Mouse (Mus musculus): ENCODE data around the gene 0610030E20Rik.
A peak's percentile ranks its signal among the peaks of the same experiment; 100 is the strongest.

The 0610030E20Rik gene

DNA sequence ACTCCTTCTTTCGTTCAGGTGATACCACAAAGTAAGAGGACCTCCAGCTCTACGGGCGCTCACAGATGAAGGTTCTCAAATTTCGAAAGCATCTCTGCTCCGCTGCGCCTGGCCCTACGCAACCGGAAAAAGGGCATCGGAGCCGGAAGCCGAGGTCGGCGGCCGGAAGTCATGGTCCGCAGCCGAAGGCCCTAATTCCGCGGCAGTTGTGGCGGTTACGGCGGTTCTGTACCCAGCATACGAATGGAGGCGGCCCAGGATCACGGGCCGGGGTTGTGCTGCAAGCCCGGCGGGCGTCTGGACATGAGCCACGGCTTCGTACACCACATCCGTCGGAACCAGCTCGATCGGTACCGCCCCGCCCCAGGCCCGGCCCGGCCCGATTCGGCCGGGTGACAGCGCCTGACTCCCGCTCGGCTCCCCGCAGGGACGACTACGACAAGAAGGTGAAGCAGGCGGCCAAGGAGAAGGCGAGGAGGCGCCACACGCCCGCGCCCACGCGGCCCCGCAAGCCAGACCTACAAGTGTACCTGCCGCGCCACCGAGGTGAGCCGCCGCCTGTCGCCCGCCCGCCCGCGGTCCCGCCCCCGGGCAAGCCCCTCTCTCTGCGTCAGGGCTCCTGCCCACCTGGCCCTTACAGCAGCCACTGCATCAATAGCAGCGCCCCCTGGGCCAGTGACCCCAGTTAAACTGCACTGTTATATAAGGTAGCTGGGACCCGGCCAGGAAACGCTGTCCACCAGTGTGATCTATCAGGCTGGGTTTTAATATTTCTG, at the start of gene 0610030E20Rik:
TSS of gene 0610030E20Rik (plus strand) at position 152 of the 776 bp plus-strand sequence.
- peak; percentile 99 for DNase-seq

DNA sequence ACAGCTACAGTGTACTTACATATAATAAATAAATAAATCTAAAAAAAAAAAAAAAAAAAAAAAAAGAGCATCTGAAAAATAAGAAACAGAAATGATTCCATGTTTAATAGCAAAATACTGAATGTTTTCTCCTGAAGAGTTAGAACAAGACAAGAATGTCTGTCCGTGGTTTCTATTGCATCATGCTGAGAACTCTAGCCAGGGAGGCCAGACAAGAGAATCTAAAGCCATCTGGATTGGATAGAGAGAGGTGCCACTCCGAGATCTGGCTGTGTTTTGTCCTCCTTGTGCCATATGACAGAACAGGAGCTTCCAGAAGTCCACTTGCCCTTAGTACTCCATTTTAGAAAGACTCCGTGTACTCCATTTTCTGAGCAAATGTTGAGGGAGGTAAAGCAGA, 49.3 kb upstream of the 0610030E20Rik start:
- DNase-seq: no peak

DNA sequence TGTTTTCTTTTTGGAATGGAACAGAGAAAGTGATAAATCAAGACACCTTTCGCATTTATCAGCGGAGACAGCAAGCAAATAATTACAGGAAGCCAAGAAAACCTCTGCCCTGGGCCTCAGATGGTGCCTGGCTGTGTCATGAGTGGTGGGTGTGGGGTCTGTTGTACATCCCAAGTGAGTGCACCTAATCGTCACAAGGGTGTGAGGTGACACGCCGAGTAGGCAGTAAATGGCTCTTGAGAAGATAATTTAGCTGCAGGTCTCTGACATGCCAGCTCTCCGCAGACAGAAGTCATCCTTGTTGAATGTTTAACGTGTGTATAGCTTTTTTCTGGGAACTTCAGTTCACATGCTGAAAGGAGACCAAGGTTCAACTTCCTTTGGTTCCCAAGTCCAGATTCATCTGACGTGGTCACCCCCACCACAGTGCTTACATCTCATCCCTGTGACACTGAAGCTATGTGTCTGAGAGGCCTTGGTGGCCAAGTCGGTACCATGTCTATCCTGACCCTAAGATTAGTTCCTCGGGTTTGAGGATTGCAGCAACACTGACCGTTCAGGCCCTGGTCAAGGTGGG, 44.7 kb upstream of the 0610030E20Rik start:
- DNase-seq: no peak

DNA sequence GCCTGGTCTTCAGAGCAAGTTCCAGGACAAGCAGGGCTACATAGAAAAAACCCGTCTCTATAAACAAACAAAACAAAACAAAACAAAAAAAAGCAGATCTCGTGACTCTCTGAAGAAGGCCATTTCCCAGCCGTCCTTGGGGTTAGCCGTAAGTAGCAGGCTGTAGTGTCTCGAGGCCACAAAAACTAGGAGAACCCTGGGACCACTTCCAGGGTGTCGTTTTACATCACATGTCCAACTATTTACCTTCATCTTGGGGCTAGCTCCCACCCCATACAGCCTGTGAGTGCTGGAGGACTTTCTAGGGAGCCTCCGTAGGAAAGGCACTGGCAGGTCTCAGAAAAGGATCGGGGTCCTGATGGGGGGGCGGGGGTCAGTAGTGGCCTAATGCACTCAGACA, 43.6 kb upstream of the 0610030E20Rik start:
- DNase-seq: no peak

DNA sequence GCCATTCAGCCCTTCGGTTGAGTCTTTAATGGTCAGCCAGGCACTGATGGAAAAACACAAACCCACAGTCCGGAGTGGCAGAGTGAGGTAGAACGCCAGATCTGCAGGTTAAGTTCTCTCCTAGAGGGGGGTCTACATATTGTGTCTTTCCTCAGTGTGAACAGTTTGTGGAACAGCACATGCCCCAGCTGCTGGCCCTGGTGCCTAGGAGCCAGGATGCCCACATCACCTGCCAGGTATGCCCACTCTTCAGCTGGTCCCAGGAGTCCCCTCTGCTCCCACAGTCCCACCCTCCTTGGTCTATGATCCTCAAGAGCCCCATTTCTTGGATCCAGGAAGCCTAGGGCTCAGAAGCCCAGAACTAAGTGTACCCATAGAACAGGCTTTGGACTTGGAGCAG, 34.9 kb upstream of the 0610030E20Rik start:
- DNase-seq: no peak

DNA sequence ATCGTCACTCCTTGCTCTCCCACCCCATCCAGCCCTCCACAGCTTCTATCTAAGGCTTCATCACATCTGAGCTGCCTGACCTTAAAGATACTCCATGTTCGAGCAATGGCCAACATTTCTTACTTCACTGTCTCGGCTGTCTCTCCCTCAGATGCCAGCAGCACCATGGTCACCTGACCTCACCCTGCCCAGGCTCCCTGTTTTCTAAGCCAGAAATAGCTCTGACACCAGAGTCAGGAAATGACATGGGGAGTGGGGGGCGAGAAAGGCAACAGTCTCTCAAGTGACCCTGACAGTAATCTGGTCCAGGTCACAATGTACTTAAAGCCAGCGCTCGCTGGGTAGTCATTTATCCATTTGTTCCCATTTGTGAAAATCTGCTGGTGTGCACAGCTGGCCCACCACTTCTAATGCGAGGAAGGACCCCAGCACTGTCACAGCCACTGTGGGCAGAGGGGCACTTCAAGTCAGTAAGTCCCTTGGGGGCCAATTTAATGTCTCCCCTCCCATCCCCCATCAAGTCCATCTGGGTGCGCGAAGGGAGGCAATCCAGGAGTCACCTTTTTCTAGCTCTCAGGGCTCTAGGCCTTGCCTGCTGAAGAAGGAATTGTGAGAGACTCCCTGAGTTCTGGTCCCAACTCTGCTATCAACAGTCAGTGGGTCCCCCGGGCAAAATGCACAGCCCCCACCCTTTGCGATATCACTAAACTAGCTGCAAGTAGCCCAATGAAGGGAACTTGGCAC, 33.8 kb upstream of the 0610030E20Rik start:
- peak; percentile 93 for DNase-seq

DNA sequence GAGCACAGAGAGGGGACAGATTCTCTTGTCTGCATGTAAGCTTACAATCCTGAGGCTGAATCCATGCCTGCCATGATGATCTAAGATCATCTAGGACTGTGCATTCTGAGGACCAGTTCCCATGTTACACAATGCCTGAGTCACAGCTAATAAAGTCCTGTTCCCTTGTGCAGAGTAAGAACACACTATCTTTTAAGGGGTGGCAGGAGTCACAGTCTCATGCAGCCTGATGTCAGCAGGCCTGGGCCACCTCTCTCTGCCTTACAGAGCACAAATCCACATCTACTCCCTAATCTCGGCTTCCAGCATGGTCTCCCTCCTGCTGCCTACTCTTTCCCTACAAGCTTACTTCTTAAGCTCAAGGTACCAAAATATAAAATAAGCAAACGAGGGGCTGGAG, 31.7 kb upstream of the 0610030E20Rik start:
- DNase-seq: no peak

DNA sequence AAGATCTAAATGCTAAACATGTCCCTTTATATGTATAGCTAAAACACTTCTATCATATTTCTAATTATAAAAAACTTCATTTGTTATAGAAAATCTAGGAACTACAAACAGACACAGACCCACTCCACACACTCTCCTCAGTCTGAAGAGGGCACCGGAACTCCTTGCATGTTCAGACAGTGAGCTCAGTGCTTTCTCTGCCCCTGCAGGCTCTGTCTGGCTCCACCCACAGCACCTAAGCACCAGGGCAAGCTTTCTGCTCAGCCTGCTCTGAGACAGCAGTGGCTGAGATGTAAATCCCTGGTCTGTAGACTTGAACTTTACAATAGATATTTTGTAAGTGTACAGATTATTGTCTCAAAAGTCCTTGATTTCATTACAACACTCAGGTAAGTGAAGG, 31.1 kb upstream of the 0610030E20Rik start:
- DNase-seq: no peak

DNA sequence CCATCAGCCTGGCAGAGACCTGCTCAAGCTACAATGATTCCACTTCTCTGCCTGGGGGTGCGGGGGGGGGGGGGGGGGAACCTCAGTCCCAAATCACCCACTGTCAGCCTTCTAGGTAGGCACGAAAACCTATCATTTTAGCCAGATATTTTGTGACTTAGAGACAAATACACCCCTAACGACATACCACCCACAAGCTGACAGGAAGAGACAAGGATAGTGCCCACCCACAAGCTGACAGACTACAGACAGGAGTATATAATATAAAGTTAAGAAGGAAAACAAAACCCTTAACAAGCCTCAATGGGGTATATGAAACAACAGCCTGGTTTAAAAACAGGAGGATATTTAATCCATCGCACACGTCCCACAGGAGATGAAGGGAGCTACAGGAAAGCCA, 28.7 kb upstream of the 0610030E20Rik start:
- no peak for DNase-seq

DNA sequence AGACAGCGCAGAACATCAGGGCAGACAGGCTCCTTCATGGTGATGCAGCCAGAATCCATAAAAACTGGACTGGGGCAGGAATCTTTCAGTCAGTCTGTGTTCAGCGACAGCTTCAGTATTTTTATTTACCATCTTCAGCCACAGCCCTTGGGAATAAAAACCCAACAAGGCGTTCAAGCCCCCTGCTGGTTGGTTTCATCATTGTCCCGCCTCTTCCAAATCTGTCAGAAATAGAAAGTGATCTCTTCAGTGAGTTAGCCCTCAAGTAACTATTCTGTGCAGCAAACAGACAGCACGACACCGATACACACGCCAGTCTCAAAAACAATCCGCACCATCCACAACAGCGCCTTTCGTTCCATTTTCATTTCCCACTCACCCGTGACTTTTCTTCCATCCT, 28.1 kb upstream of the 0610030E20Rik start:
- DNase-seq: no peak

DNA sequence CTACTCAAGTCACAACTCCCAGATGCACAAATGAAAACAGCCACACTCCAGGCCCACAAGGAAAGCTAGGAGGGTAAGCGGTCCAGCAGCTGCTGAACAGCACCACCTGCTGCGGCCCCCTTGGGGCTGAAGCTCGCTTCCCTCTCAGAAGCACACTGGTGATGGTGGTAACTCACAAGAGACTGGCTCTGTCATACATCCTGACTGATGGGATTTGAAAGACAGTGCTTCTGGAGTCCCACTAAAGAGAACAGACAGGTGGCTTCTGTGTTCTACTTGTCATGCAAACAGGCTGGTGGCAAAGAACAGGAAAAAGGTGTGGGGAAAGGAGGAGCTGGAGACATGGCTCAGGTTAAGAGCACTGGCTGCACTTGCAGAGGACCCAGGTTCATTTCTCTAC, 24.2 kb upstream of the 0610030E20Rik start:
- no peak for DNase-seq

DNA sequence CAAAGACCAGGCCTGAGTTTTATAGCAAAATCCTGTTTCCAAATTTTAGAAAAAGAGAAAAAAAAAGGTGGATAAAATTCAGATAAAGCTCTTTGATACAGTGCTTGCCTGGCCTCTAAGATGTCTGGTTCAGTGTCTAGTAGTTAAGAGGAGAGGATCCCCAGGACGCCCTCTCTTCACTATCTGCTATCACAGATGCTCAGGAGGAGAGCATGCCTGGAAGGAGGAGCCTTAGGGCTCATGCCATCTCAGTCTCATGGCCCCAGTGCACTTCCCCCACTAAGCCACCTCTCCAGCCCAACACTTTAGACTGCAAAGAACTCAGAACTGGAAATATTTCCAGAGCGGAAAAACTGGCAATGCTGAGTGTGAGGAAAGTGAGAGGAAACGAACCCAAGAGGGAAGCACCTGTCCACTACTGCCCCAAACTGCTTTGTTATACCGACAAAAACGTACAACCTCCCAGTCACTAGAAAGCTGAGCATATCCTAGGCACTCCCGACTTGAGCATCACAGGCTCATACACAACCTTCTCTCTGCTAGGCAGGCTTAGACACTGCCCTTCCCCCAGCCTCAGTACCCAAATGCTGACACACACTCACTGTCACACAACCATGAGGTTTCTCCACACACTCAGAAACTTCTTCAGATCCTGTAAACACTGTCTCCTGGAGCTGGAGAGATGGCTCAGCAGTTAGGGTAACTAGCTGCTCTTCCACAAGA, 23.2 kb upstream of the 0610030E20Rik start:
- DNase-seq: no peak

DNA sequence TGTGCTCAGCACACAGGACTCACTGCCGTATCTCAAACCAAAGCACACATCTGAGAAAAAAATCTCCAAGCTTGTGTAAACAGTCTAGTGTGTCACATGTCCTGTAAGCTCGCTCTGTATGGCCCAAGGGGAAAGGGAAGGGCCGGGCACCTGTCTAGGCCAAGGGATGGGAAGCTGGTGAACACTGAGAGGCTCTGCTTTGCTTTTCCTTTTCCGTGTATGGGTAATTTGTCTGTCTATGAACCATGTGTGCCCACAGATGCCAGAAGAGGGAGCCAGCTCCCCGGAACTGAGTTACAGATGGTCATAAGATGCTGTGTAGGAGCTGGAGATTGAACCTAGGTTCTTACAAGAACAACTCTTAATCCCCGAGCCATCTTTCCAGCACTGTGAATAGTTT, 20.8 kb upstream of the 0610030E20Rik start:
- no peak for DNase-seq

DNA sequence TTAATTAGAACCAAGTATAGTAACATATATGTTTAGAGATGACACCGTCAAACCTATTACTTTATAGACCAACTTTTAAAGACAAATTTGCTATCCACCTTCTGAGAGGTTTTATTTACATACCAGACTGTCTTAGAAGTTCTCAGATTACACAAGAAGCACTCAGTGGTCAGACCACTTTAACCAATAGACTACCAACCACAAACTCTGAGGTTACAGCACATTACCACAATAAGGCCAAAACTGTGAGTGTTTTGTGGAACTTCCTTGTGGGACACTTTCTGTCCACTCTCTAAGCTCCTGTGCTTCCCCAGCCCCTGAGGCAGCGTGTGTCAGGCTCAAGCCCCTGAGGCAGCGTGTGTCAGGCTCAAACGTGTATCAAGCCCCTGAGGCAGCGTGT, 18.1 kb upstream of the 0610030E20Rik start:
- no peak for DNase-seq

DNA sequence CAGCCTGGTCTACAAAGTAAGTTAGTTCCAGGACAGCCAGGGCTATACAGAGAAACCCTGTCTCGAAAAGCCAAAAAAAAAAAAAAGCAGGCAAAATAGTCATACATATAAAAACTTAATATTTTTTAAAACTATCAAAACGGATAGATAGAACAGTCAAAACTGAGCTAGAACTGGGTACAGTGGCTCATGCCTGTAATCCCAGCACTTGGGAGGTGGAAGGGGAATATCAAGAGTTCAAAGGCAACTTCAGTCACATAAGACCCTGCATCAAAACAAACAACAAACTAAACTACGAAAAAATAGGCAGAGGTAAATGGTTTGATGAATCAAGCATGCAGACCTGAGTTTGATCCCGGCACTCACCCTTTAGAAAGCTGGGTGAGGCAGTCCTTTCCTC, 17.0 kb upstream of the 0610030E20Rik start:
- DNase-seq: no peak

DNA sequence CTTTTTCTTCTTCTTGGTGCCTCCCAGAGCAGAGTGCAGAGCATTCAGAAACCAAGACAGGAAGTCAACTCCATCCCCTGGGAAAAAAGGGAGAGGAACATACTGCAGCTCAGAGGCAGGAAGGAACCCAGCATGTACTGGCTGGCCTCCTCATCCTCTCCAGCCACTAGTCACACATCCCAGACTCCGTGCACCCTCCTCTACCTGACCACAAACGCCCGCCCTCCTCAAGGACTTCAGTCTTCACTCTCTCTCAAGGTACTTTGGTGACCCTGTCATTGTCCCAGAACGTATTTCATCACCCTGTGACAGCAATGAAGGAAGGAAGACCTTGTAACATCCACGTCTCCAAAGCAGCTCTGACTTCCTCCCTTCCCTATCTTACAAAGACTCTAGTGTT, 14.0 kb upstream of the 0610030E20Rik start:
- DNase-seq: peak; percentile 92

DNA sequence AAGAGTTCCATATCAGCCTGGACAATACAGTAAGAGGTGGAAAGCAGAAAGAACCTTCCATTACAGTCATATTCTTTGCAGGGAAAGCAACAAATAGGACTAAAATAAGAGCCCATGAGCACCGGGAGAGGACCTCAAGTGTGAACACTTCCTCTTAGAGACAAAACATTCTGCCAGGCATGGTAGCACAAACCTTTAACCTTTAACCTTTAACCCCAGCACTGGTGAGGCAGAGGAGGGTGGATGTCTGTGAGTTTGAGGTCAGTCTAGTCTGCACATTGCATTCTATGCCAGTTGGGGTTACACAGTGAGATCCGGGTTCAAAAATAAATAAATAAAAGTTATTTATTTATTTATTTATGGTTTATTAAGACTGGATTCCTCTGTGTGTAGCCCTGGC, 6.6 kb upstream of the 0610030E20Rik start:
- no peak for DNase-seq

DNA sequence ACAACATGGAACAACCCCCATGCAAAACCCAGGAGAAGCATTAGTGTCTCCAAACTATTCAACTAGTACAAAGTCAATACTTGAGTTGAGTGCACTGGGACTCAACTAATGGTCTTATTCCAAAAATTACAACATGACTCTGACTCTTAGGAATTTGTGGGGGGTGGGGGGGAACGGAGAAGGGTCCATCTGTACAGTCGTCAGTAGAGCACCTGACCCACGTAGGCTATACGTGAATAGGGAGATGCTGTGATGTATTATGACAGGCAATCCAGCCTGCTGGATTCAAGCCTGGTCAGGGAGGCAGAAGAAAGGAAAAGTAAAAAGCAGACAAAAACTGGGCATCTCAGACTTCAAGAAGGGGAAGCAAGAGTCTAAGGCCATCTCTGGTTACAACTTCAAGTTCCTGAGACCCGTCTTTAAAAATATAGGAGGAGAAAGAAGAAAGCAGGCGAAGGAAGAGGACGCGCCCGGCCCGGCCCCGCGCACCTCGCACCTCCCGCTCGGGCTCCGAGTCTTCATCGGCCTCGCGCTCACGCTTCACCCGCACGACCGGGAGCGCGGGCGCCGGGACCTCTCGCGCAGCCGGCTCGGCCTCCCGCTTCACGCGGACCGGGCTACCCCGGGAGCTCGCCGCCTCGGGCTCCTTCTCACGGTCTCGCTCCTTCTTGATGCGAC, 2.6 kb upstream of the 0610030E20Rik start:
- DNase-seq: peak; percentile 83

DNA sequence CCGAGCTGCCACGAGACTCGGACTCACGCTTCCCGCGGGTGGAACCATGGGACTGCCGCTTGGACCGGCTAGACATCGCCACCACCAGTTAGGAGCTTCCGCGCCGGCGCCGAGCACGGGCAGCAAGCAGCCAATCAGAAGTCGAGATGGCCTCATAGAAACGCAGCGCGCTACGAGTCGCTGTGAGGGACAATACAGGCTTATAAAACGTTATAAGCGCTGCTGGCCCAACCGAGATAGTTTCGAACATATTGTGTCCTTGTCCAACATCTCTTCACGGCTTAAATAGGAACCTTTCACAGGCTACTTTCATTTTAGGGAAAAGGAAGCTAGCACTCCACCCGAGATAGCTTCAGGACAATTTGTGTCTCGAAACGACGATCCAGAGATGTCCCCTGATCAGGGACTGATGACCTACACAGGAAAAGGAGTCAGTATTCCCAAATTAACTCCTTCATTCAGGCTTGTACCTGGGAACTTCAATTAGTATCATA, 2.0 kb upstream of the 0610030E20Rik start, which contains the start of gene Usp39:
TSS of gene Usp39 (minus strand) at position 111 of the 494 bp plus-strand sequence.
- DNase-seq: peak; percentile 100

DNA sequence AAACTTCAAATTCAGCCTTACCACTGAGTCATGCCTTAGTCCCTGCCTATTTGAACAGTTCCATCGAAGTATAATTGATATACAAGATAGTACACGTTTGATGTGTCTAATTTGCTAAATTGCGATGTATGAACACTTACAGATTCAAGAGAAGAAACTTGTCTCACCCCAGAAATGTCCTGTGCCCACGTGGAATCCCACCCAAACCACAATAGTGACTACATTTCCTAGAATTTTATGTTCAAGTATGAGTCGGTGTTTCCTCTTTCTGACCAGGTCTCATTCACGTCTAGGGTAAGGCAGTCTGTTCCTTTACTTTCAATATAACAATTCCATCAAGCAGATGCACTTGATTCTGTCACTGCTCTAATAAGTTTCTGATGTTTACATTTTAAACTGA, 1.5 kb upstream of the 0610030E20Rik start:
- DNase-seq: no peak

DNA sequence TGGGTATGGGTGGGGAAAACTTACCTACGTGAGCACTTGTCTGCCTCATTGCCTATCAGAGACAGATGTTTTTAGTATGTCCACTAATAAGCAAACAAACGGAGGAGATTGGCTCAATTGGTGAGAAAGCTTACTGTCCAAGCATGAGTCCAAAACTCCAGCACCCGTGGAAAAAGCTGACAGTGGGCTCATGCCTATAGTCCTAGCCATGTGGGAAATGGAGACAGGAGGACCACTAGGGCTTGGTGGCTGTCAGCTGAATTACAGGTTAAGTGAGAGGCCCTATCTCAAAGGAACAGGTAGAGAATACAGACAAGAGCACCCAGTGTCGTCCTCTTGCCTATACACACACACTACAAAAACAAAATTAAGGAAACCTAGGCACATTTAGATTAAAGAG, 856 bp upstream of the 0610030E20Rik start:
- DNase-seq: peak; percentile 87

DNA sequence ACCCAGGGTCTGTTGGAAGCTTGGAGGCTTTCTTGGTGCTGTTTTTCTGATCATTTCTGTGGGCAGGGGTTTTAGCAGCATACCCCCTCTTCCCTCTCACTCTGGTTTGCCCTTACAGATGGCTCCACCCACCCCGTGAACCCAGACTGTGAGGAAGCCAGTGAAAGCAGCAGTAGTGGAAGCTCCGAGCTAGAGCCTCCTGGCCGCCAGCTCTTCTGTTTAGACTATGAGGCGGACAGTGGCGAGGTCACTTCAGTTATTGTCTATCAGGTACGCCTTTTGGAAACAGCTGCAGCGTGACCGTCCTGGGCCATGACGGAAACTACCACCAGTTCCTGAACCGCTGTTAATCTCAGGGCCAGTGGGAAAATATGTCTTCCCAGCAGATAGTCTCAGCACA, 1.3 kb downstream of the 0610030E20Rik start:
- DNase-seq: peak; percentile 95

DNA sequence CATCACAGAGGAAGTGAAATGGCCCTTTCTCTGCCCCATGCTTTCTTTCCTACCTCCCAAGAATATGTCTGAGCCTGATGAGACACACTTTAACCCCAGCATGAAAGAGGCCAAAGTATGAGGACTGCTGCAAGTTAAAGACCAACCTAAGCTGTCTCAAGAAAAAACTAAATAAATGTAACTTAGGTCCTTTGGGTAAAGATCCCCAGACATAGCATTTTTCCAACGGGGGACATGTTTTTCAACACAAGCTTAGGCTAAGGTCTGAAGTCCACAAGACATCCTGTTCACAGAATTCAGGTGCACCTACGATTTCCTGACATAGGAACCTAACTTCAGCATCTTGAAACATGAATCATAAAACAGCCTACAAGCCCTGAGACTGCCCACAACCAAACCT, 3.1 kb downstream of the 0610030E20Rik start:
- no peak for DNase-seq

Data from heart, adult 11 months (tissue).